ENCODE assay signal across 8 mouse cellular contexts in genomic region chr15:96286015-96286934, GRCm38 (mm10). TPM values are rescaled to one million over a fixed set of nuclear protein-coding genes. Genes with fewer than 3 reads are reported as not detected.
A peak's percentile ranks its signal among the peaks of the same experiment; 100 is the strongest.
DNase-seq lines count a peak whose midpoint lies in the region; ATAC-seq and TF ChIP-seq lines count a peak whose summit lies in the region.

No protein-coding gene starts in this region.

- TF ChIP-seq POLR2A in heart, adult 2 months (IDR thresholded peaks at IDR 0.05; ENCODE audit: insufficient read depth, low read depth, low read length), result peak; percentile 63

- under 1% methylated on average over 72 of the region's 72 CpGs for WGBS in embryonic facial prominence, embryonic 13.5 days
- 2% methylated on average over 72 of the region's 72 CpGs for WGBS in heart, adult 2 months
- under 1% methylated on average over 66 of the region's 72 CpGs for WGBS in limb, embryonic 13.5 days
- WGBS in midbrain, embryonic 15.5 days, result under 1% methylated on average over 72 of the region's 72 CpGs

- intact Hi-C loops in heart, adult 2 months (cut with DNase I), result loop anchor here (5.0 to 10.0 kb wide), 2 partner anchors 411 to 491 kb away; partner anchors contain the start of genes Ano6 and Slc38a2

- H3K27ac ChIP-seq in embryonic facial prominence, embryonic 13.5 days, result peak overlapping the region; percentile 100
- H3K27ac ChIP-seq in heart, adult 2 months, result peak overlapping the region; percentile 97
- peak overlapping the region; percentile 100 for H3K27ac ChIP-seq in limb, embryonic 13.5 days
- peak overlapping the region; percentile 100 for H3K27ac ChIP-seq in midbrain, embryonic 15.5 days

- peak; percentile 53; the same call in 1 of the 2 replicates for TF ChIP-seq EP300 in heart, adult 2 months (IDR thresholded peaks at IDR 0.05; ENCODE audit: insufficient read depth, low read depth, low read length)

- no peaks in the 10 kb centered on the region for H3K36me3 ChIP-seq in embryonic facial prominence, embryonic 13.5 days
- peaks cover 19% of the 10 kb centered on the region for H3K36me3 ChIP-seq in heart, adult 2 months (ENCODE audit: control insufficient read depth, insufficient read depth, low read length)
- H3K36me3 ChIP-seq in limb, embryonic 13.5 days, result peaks cover 3% of the 10 kb centered on the region
- H3K36me3 ChIP-seq in midbrain, embryonic 15.5 days (replicated peaks), result no peaks in the 10 kb centered on the region

- ATAC-seq in embryonic facial prominence, embryonic 13.5 days (ENCODE audit: insufficient number of reproducible peaks, insufficient read depth, low FRiP score, low TSS enrichment, low read depth), result peak; percentile 82
- peak; percentile 78 for ATAC-seq in limb, embryonic 13.5 days (ENCODE audit: low FRiP score, low read depth)
- peak; percentile 83 for ATAC-seq in midbrain, embryonic 15.5 days (replicated peaks)

- no peaks in the 10 kb centered on the region for H3K27me3 ChIP-seq in embryonic facial prominence, embryonic 13.5 days
- no peaks in the 10 kb centered on the region for H3K27me3 ChIP-seq in heart, adult 2 months (ENCODE audit: control insufficient read depth, insufficient read depth, low read length)
- no peaks in the 10 kb centered on the region for H3K27me3 ChIP-seq in limb, embryonic 13.5 days
- no peaks in the 10 kb centered on the region for H3K27me3 ChIP-seq in midbrain, embryonic 15.5 days (replicated peaks)

- H3K4me2 ChIP-seq in embryonic facial prominence, embryonic 13.5 days, result peak overlapping the region; percentile 87
- H3K4me2 ChIP-seq in limb, embryonic 13.5 days (replicated peaks), result peak overlapping the region; percentile 87
- H3K4me2 ChIP-seq in midbrain, embryonic 15.5 days, result peak overlapping the region; percentile 87

- no peaks in the 10 kb centered on the region; the same call in 1 of the 2 replicates for H3K79me2 ChIP-seq in heart, adult 2 months (replicated peaks; ENCODE audit: control insufficient read depth, insufficient read depth, low read length)

- H3K9me3 ChIP-seq in embryonic facial prominence, embryonic 13.5 days, result no peaks in the 10 kb centered on the region
- no peaks in the 10 kb centered on the region for H3K9me3 ChIP-seq in limb, embryonic 13.5 days
- no peaks in the 10 kb centered on the region for H3K9me3 ChIP-seq in midbrain, embryonic 15.5 days

- peak overlapping the region; percentile 87 for H3K4me3 ChIP-seq in embryonic facial prominence, embryonic 13.5 days
- H3K4me3 ChIP-seq in heart, adult 2 months, result peak overlapping the region; percentile 83
- peak overlapping the region; percentile 88 for H3K4me3 ChIP-seq in limb, embryonic 13.5 days
- H3K4me3 ChIP-seq in midbrain, embryonic 15.5 days, result peak overlapping the region; percentile 68

- H3K9ac ChIP-seq in embryonic facial prominence, embryonic 13.5 days, result peak overlapping the region; percentile 99
- peak overlapping the region; percentile 95 for H3K9ac ChIP-seq in heart, adult 2 months (ENCODE audit: low read depth, low read length)
- peak overlapping the region; percentile 100 for H3K9ac ChIP-seq in limb, embryonic 13.5 days
- H3K9ac ChIP-seq in midbrain, embryonic 15.5 days, result peak overlapping the region; percentile 79

- H3K4me1 ChIP-seq in embryonic facial prominence, embryonic 13.5 days, result peaks cover 30% of the 10 kb centered on the region
- peaks cover 9% of the 10 kb centered on the region for H3K4me1 ChIP-seq in heart, adult 2 months (ENCODE audit: control insufficient read depth, insufficient read depth, low read length)
- peaks cover 37% of the 10 kb centered on the region for H3K4me1 ChIP-seq in limb, embryonic 13.5 days
- H3K4me1 ChIP-seq in midbrain, embryonic 15.5 days, result peaks cover 38% of the 10 kb centered on the region

- peak; percentile 90 for DNase-seq in 3134 (ENCODE audit: extremely low read depth, insufficient read length, low spot score)
- DNase-seq in adrenal gland, postnatal 36 days, result peak; percentile 96
- DNase-seq in heart, adult 2 months, result peak; percentile 97 to 98
- DNase-seq in kidney, adult 8-10 months, result peak; percentile 94 to 95
- DNase-seq in spleen, adult 18-20 months, result peak; percentile 94 to 95

- TF ChIP-seq CTCF in heart, adult 2 months (IDR thresholded peaks at IDR 0.05), result peak; percentile 77

RNA-seq across cellular contexts. Expression of gene Arid2, which starts 1.0 kb away (rescaled TPM):
- 10 to 100 TPM; 37.5 to 42.5 TPM for total RNA-seq in adrenal gland, postnatal 36 days (2021)
- 25.9 and 29.5 TPM in 2 replicates for polyA plus RNA-seq in embryonic facial prominence, embryonic 13.5 days (2015; fragmentation: Nextera tagmentation; extraction: Ambion mirVana)
- total RNA-seq in heart, adult 2 months (2021), result 10 to 100 TPM; 20.1 to 21.1 TPM
- 8.0 and 13.7 TPM in 2 replicates for polyA plus RNA-seq in heart, adult 2 months (2012; rRNA removed)
- 29.1 and 29.3 TPM in 2 replicates for polyA plus RNA-seq in limb, embryonic 13.5 days (2015; fragmentation: Nextera tagmentation; extraction: Ambion mirVana)
- 21.1 and 22.9 TPM in 2 replicates for polyA plus RNA-seq in midbrain, embryonic 15.5 days (2015; fragmentation: Nextera tagmentation; extraction: Ambion mirVana)

Comparison
In these comparisons a context has a peak if more than half of its experiments do, and no peak if none do; other contexts are left out.
1. Peak in every context shown above with its lines: DNase-seq, ATAC-seq, H3K4me3 ChIP-seq and H3K27ac ChIP-seq.